Mouse (Mus musculus): Measurements from ENCODE around the gene Trh. TPM values are rescaled to one million over a fixed set of nuclear protein-coding genes. Genes with fewer than 3 reads are reported as not detected.

Trh gene
- total and polyA plus RNA-seq, 3 experiments: not detected

- peak; percentile 93 for TF ChIP-seq GATA1 (IDR thresholded peaks at IDR 0.05; ENCODE audit: low read depth, low read length)
- no peak for TF ChIP-seq CTCF (IDR thresholded peaks at IDR 0.05 in 2 of 3, conservative IDR thresholded peaks at IDR 0.05 in 1 of 3; ENCODE audit: control insufficient read depth in 1 of 3, insufficient read depth in 1 of 3, low read depth in 2 of 3, low read length in 3 of 3, poor library complexity in 1 of 3, severe bottlenecking in 1 of 3)
- TF ChIP-seq POLR2A (IDR thresholded peaks at IDR 0.05; ENCODE audit: control insufficient read depth in 1 of 2, insufficient read depth in 1 of 2, low read depth in 1 of 2, low read length in 2 of 2, poor library complexity in 1 of 2): no peak
- 0 out of 2 replicates have a peak, but pooled peaks have one; percentile 14 for TF ChIP-seq ZKSCAN1 (IDR thresholded peaks at IDR 0.05; ENCODE audit: low read depth, low read length)
Measured at GRCm38 (mm10) chr6:92241178-92241906, 3.1 kb downstream of the Trh start (continued).

DNA sequence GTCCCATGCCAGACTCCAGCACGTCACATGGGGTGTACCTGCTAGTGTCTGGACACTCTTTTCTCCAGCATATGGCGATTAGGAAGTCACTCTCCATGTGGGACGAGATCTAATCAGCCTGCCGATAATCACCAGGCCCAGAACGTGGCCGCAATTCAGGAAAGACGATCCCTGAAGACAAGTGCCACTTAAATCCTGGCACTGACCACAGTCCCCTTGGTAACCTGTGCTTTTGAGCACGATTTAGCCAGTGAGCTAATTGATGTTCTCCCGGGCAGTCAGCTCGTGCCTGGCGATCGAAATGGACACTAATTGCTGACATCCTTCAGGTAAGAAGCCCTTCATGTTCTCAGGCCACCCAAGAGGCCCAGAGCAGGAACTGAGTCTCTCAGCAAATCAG, 9.4 kb downstream of the Trh start:
- no peaks in the 10 kb centered on the region; a peak in 1 of 4 replicates for H3K4me1 ChIP-seq (ENCODE audit: control insufficient read depth in 1 of 2, insufficient read depth in 2 of 2, low read length in 2 of 2)
- TF ChIP-seq CTCF (IDR thresholded peaks at IDR 0.05 in 2 of 3, conservative IDR thresholded peaks at IDR 0.05 in 1 of 3; ENCODE audit: control insufficient read depth in 1 of 3, insufficient read depth in 1 of 3, low read depth in 2 of 3, low read length in 3 of 3, poor library complexity in 1 of 3, severe bottlenecking in 1 of 3): no peak
- TF ChIP-seq RAD21 (IDR thresholded peaks at IDR 0.05; ENCODE audit: low read depth, low read length): no peak
- peaks cover 3 to 6% of the 10 kb centered on the region in 2 experiments; a peak in 3 of 4 replicates for H3K27me3 ChIP-seq (ENCODE audit: control insufficient read depth in 1 of 2, insufficient read depth in 2 of 2, low read length in 2 of 2)
- no peaks in the 10 kb centered on the region for H3K79me2 ChIP-seq (ENCODE audit: control insufficient read depth, insufficient read depth, low read length, poor library complexity)
- no peak overlapping the region for H3K9ac ChIP-seq (ENCODE audit: control insufficient read depth, low read depth, low read length, poor library complexity, severe bottlenecking)
- no peaks in the 10 kb centered on the region for H3K36me3 ChIP-seq (ENCODE audit: control insufficient read depth in 1 of 2, insufficient read depth in 2 of 2, low read length in 2 of 2)
- DNase-seq (ENCODE audit: low read depth, low spot score): no peak
- no peak overlapping the region for H3K27ac ChIP-seq (ENCODE audit: control insufficient read depth, low read depth, low read length)
- no peaks in the 10 kb centered on the region for H3K9me3 ChIP-seq (replicated peaks; ENCODE audit: insufficient read depth, low read length)
- no peak overlapping the region for H3K4me3 ChIP-seq (ENCODE audit: control insufficient read depth in 1 of 2, insufficient read depth in 1 of 2, low read depth in 2 of 2, low read length in 2 of 2)

DNA sequence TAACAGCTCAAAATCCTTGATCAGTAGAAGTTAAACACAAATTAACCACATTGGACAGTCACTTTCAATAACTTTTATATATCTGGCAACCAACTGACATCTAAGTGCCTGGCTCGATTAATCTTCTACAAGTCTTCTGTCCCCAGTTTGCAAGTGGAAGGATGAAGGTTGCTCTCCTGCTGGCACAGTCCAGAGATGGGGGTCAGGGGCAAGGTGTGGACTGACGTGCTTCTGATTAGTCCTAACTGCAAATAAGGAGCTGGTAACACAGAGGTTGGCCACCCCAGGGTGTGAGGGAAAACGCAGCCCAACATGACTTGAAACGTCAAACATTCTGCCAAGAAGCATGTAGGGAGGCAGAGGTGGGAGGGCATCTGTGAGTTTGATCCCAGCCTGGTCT, 12.7 kb downstream of the Trh start:
- TF ChIP-seq ELF1 (IDR thresholded peaks at IDR 0.05; ENCODE audit: low read depth, low read length) (no peak), POLR2AphosphoS5 (IDR thresholded peaks at IDR 0.05; ENCODE audit: borderline replicate concordance, low read depth, low read length) (no peak), GATA1 (IDR thresholded peaks at IDR 0.05; ENCODE audit: low read depth, low read length) (no peak), JUND (IDR thresholded peaks at IDR 0.05; ENCODE audit: low read depth, low read length) (no peak), BHLHE40 (IDR thresholded peaks at IDR 0.05; ENCODE audit: borderline replicate concordance, low read depth, low read length) (no peak), ZC3H11A (IDR thresholded peaks at IDR 0.05; ENCODE audit: low read depth, low read length) (no peak), HCFC1 (IDR thresholded peaks at IDR 0.05; ENCODE audit: low read depth, low read length) (no peak), SMC3 (IDR thresholded peaks at IDR 0.05; ENCODE audit: low read depth, low read length) (no peak), CTCF (IDR thresholded peaks at IDR 0.05 in 2 of 3, conservative IDR thresholded peaks at IDR 0.05 in 1 of 3; ENCODE audit: control insufficient read depth in 1 of 3, insufficient read depth in 1 of 3, low read depth in 2 of 3, low read length in 3 of 3, poor library complexity in 1 of 3, severe bottlenecking in 1 of 3) (no peak), SIN3A (IDR thresholded peaks at IDR 0.05; ENCODE audit: low read length) (no peak), ZKSCAN1 (IDR thresholded peaks at IDR 0.05; ENCODE audit: low read depth, low read length) (no peak), EP300 (IDR thresholded peaks at IDR 0.05; ENCODE audit: low read depth in 1 of 2, low read length in 2 of 2) (no peak), MAZ (IDR thresholded peaks at IDR 0.05; ENCODE audit: low read depth, low read length) (no peak), POLR2A (IDR thresholded peaks at IDR 0.05; ENCODE audit: control insufficient read depth in 1 of 2, insufficient read depth in 1 of 2, low read depth in 1 of 2, low read length in 2 of 2, poor library complexity in 1 of 2) (no peak), RCOR1 (IDR thresholded peaks at IDR 0.05; ENCODE audit: low read depth, low read length) (no peak)
- Histone ChIP-seq H3K79me2 (ENCODE audit: control insufficient read depth, insufficient read depth, low read length, poor library complexity) (no peaks in the 10 kb centered on the region), H3K9me3 (replicated peaks; ENCODE audit: insufficient read depth, low read length) (no peaks in the 10 kb centered on the region), H3K27ac (ENCODE audit: control insufficient read depth, low read depth, low read length) (no peak overlapping the region), H3K36me3 (ENCODE audit: control insufficient read depth in 1 of 2, insufficient read depth in 2 of 2, low read length in 2 of 2) (no peaks in the 10 kb centered on the region), H3K4me1 (ENCODE audit: control insufficient read depth in 1 of 2, insufficient read depth in 2 of 2, low read length in 2 of 2) (no peaks in the 10 kb centered on the region), H3K4me3 (ENCODE audit: control insufficient read depth in 1 of 2, insufficient read depth in 1 of 2, low read depth in 2 of 2, low read length in 2 of 2) (no peak overlapping the region), H3K27me3 (ENCODE audit: control insufficient read depth in 1 of 2, insufficient read depth in 2 of 2, low read length in 2 of 2) (peaks cover 4 to 5% of the 10 kb centered on the region in 2 experiments; a peak in 3 of 4 replicates), H3K9ac (ENCODE audit: control insufficient read depth, low read depth, low read length, poor library complexity, severe bottlenecking) (no peak overlapping the region)
- no peak for DNase-seq (ENCODE audit: low read depth, low spot score)
